Mouse (Mus musculus) limb, embryonic 13.5 days (tissue): ENCODE measurements around the gene Dll4. TPM values are rescaled to one million over a fixed set of nuclear protein-coding genes. Genes with fewer than 3 reads are reported as not detected.

Experiments used
- ATAC-seq: fragments of 200-750 bp; cut with Nextera tagmentation; 2 replicates; pipeline ENCODE4 v1.8.0; 2017; ENCODE audit warnings: low read depth, moderate number of reproducible peaks, moderate TSS enrichment; ENCODE audit not compliant: low FRiP score
- H3K27ac ChIP-seq: fragments of 300-500 bp; sonication (generic); 2 replicates; pipeline ENCODE4 v1.5.1; 2015; ENCODE audit warnings: inconsistent platforms, mild to moderate bottlenecking, moderate library complexity
- H3K27me3 ChIP-seq: fragments of 300-500 bp; sonication (generic); 2 replicates; pipeline ENCODE4 v1.6.1; 2015; ENCODE audit warnings: mild to moderate bottlenecking, inconsistent platforms
- H3K36me3 ChIP-seq: fragments of 300-500 bp; sonication (generic); 2 replicates; pipeline ENCODE4 v1.6.1; 2015; ENCODE audit warnings: inconsistent platforms, mild to moderate bottlenecking, moderate library complexity
- H3K4me1 ChIP-seq: fragments of 300-500 bp; sonication (generic); 2 replicates; pipeline ENCODE4 v1.6.1; 2015; ENCODE audit warnings: inconsistent platforms
- H3K4me2 ChIP-seq: fragments of 300-500 bp; sonication (generic); replicated peaks from 2 replicates; pipeline ENCODE4 v1.6.1; 2015; ENCODE audit warnings: inconsistent platforms, mild to moderate bottlenecking, moderate library complexity
- H3K4me3 ChIP-seq: fragments of 300-500 bp; sonication (generic); 2 replicates; pipeline ENCODE4 v1.5.1; 2015; ENCODE audit warnings: moderate library complexity, mild to moderate bottlenecking, inconsistent platforms
- H3K9ac ChIP-seq: fragments of 300-500 bp; sonication (generic); 2 replicates; pipeline ENCODE4 v1.6.1; 2015; ENCODE audit warnings: mild to moderate bottlenecking, inconsistent platforms
- H3K9me3 ChIP-seq: fragments of 300-500 bp; sonication (generic); 2 replicates; pipeline ENCODE4 v1.6.1; 2016; ENCODE audit warnings: inconsistent platforms
- WGBS: fragments of 180-500 bp; shearing (Covaris S2); methylation state at CpG from one replicate; pipeline ENCODE4 v1.1.7; 2015; 5-methylcytosine and 5-hydroxymethylcytosine counted together
- polyA plus RNA-seq: library from polyadenylated mRNA; unstranded; fragments of >200 nt; fragmentation: Nextera tagmentation; extraction: Ambion mirVana; gene quantifications from 2 replicates; pipeline ENCODE4 v1.2.1, GENCODE M21; 2015

Dll4 gene
- polyA plus RNA-seq, 1 experiment from 2014 or later, result 5.4 TPM

DNA sequence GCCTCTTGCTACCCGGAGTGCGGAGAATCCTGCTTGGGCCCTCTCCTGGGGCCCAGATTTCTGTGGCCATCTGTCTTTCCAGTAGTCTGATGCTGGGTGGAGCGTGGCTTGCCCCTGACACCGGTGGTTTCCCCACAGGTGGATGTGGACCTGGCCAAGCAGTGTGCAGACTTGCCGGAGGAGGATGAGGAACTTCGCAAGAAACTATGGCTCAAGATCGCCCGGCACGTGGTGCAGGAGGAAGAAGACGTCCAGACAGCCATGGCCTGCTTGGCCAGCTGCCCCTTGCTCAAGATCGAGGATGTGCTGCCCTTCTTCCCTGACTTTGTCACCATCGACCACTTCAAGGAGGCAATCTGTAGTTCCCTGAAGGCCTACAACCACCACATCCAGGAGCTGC lies 28.8 kb upstream of the Dll4 start:
- 91% methylated on average over 12 of the region's 12 CpGs for WGBS
- Histone ChIP-seq H3K27me3 (no peaks in the 10 kb centered on the region), H3K36me3 (peaks cover 82% of the 10 kb centered on the region), H3K4me2 (no peak overlapping the region), H3K9ac (no peak overlapping the region), H3K4me3 (no peak overlapping the region), H3K9me3 (no peaks in the 10 kb centered on the region), H3K27ac (no peak overlapping the region), H3K4me1 (peaks cover 17% of the 10 kb centered on the region)
- ATAC-seq, result no peak

DNA sequence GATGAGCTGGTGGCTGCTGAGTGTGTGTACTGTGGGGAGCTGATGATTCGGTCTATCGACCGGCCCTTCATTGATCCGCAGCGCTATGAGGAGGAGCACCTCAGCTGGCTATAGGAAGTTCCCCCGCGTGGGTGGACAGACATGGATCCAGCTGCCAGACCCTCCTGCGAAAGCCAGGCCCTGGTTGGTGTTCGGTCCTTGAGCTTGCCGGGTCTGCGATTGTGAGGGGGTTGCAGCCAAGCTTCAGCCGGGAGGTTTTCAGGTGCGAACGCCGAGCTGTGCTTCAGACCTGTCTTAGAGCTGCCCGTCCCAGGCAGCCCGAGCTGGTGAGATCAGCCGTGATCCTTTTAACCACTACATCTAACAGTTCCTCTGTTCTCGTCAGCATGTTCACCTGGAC lies 28.1 kb upstream of the Dll4 start:
- no peak for ATAC-seq
- 88% methylated on average over 19 of the region's 19 CpGs for WGBS
- no peak overlapping the region for H3K27ac ChIP-seq
- H3K4me2 ChIP-seq, result no peak overlapping the region
- no peak overlapping the region for H3K9ac ChIP-seq
- no peaks in the 10 kb centered on the region for H3K27me3 ChIP-seq
- H3K4me3 ChIP-seq, result no peak overlapping the region
- peaks cover 17% of the 10 kb centered on the region for H3K4me1 ChIP-seq
- no peaks in the 10 kb centered on the region for H3K9me3 ChIP-seq
- peaks cover 74% of the 10 kb centered on the region for H3K36me3 ChIP-seq

DNA sequence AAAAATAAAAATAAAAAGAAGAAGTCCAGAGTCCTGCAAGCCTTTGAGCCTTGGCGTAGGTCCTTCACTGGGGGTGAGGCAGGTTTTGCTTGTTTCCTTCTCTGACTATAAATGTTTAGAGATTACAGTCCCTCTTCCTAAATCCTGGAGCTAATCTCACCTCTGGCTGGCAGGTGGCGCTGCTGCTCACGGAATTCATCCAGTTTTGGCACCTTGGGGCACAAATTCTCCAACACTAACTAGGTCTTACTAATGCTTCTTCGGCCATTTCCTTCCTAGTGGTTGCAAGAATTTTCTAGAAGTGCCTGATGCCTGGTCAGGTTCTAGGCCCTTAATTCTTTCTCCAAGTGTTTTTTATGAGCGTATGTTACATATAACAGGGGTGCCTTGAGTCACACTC lies 27.3 kb upstream of the Dll4 start:
- Histone ChIP-seq H3K27me3 (no peaks in the 10 kb centered on the region), H3K9me3 (no peaks in the 10 kb centered on the region), H3K27ac (no peak overlapping the region), H3K36me3 (peaks cover 66% of the 10 kb centered on the region), H3K4me1 (peaks cover 19% of the 10 kb centered on the region), H3K4me2 (no peak overlapping the region), H3K9ac (no peak overlapping the region), H3K4me3 (no peak overlapping the region)
- ATAC-seq, result no peak
- 46% methylated on average over 5 of the region's 5 CpGs for WGBS

DNA sequence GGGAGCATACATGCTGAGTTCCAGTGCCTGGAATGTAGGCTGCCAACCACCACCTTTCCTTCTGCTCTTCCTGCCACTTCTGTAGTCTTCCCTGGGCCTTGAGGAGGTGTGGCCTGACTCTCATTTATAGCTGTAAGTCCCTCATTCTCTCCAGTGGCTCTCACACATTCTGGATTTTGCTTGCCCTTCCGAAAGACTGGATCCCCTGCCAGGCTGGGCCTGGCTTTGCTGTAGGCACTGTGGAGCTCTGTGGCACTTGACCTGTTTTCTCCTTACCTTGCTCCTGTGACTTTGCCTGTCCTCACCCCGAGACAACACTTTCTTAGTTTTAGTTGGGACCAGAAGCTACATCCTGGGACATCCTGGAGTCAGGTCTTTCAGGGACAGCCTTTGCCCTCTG lies 26.7 kb upstream of the Dll4 start:
- no peak overlapping the region for H3K27ac ChIP-seq
- no peak for ATAC-seq
- no peak overlapping the region for H3K9ac ChIP-seq
- WGBS, result 82% methylated on average over 2 of the region's 2 CpGs
- peaks cover 20% of the 10 kb centered on the region for H3K4me1 ChIP-seq
- no peaks in the 10 kb centered on the region for H3K9me3 ChIP-seq
- H3K27me3 ChIP-seq, result no peaks in the 10 kb centered on the region
- no peak overlapping the region for H3K4me2 ChIP-seq
- H3K4me3 ChIP-seq, result no peak overlapping the region
- H3K36me3 ChIP-seq, result peaks cover 61% of the 10 kb centered on the region

DNA sequence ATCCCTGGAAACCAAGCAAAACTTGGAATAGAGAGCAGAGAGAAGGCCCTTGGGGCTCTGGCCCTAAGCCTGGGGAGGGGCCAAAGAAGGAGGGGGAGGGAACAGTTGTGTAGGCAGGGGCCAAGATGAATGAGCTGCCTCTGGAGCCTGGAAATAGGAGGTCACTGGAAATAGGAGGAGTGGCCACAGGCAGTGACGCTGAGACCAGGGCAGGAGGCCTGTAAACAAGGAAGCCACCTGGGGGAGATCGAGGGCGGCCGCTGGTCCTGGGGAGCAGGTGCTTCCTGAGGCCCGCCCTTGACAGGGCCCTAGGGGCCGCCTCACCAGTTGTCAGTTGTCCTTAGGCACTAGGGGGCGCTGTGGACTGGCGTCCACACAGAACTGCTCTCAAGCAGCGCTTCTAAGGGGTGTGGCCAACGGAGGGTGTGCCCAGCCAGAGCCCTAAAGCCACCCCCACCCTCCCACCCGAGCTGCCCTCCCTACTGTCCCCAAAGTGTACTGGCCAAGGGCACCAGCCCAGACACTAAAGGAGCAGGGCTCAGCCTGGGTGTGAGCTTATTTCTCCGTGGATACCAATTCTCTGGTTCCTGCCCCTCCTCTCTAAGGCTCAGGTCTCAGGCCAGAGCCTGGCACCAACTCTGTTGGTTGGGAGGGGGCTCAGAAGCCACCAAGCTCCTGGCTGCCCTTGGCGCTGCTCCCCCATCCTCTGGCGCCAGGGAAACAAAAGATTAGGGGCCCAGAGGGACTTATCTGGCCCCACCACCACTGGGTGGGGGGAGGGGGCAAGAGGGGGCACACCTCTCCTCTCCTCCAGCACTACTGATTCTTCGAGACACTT lies 25.4 kb upstream of the Dll4 start:
- Histone ChIP-seq H3K27ac (no peak overlapping the region), H3K4me2 (peak overlapping the region; percentile 46), H3K27me3 (no peaks in the 10 kb centered on the region), H3K9me3 (no peaks in the 10 kb centered on the region), H3K4me1 (peaks cover 28% of the 10 kb centered on the region), H3K4me3 (no peak overlapping the region), H3K9ac (peak overlapping the region; percentile 35; the same call in 1 of the 2 replicates), H3K36me3 (peaks cover 48% of the 10 kb centered on the region)
- ATAC-seq, result peak; percentile 85
- 3% methylated on average over 15 of the region's 15 CpGs for WGBS

DNA sequence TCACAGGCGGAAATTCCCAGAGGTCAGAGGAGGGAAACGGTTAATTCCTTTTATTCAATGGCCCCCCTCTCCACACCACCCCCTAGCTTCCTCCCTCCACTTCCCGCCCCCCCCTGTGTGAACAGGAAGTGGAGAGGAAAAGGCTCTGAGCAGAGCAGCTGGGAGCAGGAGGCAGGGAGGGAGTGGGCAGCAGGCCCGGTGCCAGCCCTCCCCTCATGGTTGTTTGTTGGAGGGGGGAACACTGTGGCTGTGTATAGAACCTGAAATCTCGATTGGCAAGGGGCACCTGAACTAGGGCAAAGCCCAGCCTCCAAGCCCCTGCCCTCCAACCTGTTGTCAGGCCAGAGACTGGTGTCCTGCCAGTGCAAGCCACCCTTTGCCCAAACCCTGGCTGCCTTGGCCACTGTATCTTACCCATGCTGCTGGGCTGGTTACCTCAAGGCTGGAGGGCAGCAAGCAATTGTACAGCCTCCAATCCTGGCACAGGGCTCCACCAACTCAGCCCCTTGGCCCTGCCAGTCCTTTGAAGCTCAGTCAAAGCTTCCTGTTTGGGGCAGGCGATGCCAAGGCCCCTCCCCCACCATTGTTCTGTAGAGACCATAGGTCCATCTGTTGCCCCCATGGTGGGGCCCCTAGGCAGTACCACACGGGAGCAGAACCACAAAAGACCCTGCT lies 24.6 kb upstream of the Dll4 start:
- Histone ChIP-seq H3K9me3 (no peaks in the 10 kb centered on the region), H3K9ac (0 out of 2 replicates have a peak overlapping the region, but pooled peaks have one; percentile 35), H3K27me3 (no peaks in the 10 kb centered on the region), H3K4me3 (no peak overlapping the region), H3K4me2 (no peak overlapping the region), H3K27ac (no peak overlapping the region), H3K36me3 (peaks cover 44% of the 10 kb centered on the region), H3K4me1 (peaks cover 28% of the 10 kb centered on the region)
- no peak for ATAC-seq
- 46% methylated on average over 7 of the region's 7 CpGs for WGBS

GRCm38 (mm10) chr2:119302876-119303275 lies 22.7 kb upstream of the Dll4 start:
- H3K36me3 ChIP-seq, result peaks cover 27% of the 10 kb centered on the region
- H3K4me3 ChIP-seq, result no peak overlapping the region
- no peaks in the 10 kb centered on the region for H3K9me3 ChIP-seq
- H3K27ac ChIP-seq, result no peak overlapping the region
- H3K9ac ChIP-seq, result no peak overlapping the region
- H3K4me2 ChIP-seq, result no peak overlapping the region
- no peaks in the 10 kb centered on the region for H3K27me3 ChIP-seq
- ATAC-seq, result no peak
- peaks cover 28% of the 10 kb centered on the region for H3K4me1 ChIP-seq
- 53% methylated on average over 6 of the region's 6 CpGs for WGBS

- Histone ChIP-seq H3K36me3 (peaks cover 12% of the 10 kb centered on the region), H3K27me3 (no peaks in the 10 kb centered on the region), H3K9me3 (no peaks in the 10 kb centered on the region), H3K4me3 (no peak overlapping the region), H3K9ac (no peak overlapping the region), H3K27ac (no peak overlapping the region), H3K4me1 (peaks cover 28% of the 10 kb centered on the region), H3K4me2 (no peak overlapping the region)
- ATAC-seq, result no peak
- WGBS, result 61% methylated on average over 3 of the region's 3 CpGs
These were observed 21.2 kb upstream of the Dll4 start for GRCm38 (mm10) chr2:119304391-119304790.

DNA sequence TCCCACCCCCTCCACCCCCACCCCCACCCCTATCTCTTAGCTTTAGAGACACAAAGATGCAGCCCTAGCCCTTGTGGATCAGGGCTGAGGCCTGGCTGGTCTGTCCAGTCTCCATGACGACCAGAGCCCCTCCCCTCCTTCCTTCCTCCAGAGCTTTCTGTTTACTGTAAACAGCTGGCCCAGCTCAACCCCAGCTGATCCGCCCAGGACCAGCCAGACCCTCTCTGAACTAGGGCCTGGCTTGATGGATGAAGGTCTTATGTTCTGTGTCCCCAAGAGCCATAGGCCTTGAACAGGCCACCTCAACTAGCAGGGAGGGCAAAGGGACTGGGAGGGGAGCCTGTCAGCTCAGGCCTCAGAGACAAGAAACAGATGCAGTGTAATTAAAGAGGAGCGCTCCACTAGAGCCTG lies 20.8 kb upstream of the Dll4 start:
- Histone ChIP-seq H3K27ac (no peak overlapping the region), H3K36me3 (peaks cover 8% of the 10 kb centered on the region; the same call in 1 of the 2 replicates), H3K9ac (no peak overlapping the region), H3K4me2 (no peak overlapping the region), H3K4me1 (peaks cover 27% of the 10 kb centered on the region), H3K4me3 (no peak overlapping the region), H3K27me3 (no peaks in the 10 kb centered on the region), H3K9me3 (no peaks in the 10 kb centered on the region)
- ATAC-seq, result no peak
- 14% methylated on average over 3 of the region's 3 CpGs for WGBS

- Histone ChIP-seq H3K4me1 (peaks cover 11% of the 10 kb centered on the region), H3K4me2 (no peak overlapping the region), H3K9me3 (no peaks in the 10 kb centered on the region), H3K36me3 (no peaks in the 10 kb centered on the region), H3K27ac (no peak overlapping the region), H3K9ac (no peak overlapping the region), H3K27me3 (no peaks in the 10 kb centered on the region), H3K4me3 (no peak overlapping the region)
- no peak for ATAC-seq
- WGBS, result 30% methylated on average over 12 of the region's 12 CpGs
These were observed 14.0 kb upstream of the Dll4 start for GRCm38 (mm10) chr2:119311544-119311943.

DNA sequence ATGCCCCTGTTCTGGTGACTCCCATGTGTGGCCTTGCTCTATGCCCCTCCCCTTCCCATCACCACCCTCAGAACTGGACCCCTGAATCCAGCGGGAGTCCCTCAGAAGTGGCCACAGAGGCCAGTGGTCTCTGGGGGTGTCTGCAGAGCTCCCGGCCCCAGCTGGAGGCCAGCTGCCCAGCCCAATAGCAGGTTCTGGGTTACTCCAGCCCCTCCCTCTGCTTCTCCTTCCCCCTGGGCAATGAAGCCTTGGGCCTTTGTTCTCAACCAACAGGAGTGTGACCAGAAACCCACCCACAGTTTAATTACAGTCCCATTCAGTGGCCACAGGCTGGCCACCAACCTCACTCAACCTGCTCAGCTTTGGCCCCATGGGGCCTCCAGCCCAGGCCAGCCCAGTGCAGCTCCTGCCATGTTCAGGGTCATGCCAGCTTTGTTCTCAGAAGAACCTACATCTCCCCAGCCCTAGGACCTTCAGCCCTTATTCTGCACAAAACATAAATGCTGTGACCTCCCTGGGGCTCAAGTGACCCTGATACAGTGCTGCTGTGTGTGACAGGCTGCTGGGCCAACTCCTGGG lies 13.1 kb upstream of the Dll4 start:
- Histone ChIP-seq H3K4me1 (peaks cover 11% of the 10 kb centered on the region), H3K36me3 (no peaks in the 10 kb centered on the region), H3K9me3 (no peaks in the 10 kb centered on the region), H3K27me3 (no peaks in the 10 kb centered on the region), H3K9ac (no peak overlapping the region; the same call in 1 of the 2 replicates), H3K4me3 (no peak overlapping the region), H3K27ac (no peak overlapping the region), H3K4me2 (no peak overlapping the region)
- no peak for ATAC-seq
- 39% methylated on average over 2 of the region's 2 CpGs for WGBS

DNA sequence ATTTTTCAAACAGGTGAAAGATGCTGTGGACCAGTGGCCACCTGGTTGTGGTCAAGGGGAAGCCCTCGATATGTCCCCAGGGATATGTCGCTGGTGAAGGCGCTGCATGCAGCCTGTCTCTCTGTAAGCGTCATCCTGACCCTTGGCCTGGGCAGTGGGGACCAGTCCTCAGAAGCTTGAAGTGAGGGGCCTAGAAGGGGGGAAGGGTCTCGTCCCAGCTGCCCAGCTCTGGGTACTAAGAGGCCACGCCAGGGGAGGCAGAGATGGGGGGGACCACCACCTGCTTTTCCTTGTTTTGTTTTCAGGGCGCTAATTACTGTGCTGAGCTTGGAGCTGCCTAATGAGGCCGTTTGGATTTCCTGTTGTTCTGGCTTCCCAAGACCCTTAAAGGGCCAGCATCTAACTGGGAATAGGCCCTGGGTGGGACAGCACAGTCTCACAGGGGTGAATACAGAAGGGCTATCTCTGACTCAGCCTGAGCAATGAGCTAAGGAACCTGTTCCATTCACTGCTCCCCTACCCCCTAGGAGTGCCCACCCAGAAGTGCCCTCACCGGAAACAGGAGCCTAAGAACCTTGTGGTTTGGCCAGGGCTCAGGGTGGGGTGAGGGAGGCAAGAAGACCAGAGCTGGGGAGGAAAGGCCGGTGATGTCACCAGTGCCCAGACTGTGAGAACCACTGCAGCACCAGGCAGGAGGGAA lies 11.7 kb upstream of the Dll4 start:
- Histone ChIP-seq H3K9me3 (no peaks in the 10 kb centered on the region), H3K9ac (no peak overlapping the region), H3K27ac (no peak overlapping the region), H3K4me2 (no peak overlapping the region), H3K36me3 (no peaks in the 10 kb centered on the region), H3K27me3 (no peaks in the 10 kb centered on the region), H3K4me3 (no peak overlapping the region), H3K4me1 (peaks cover 11% of the 10 kb centered on the region)
- 16% methylated on average over 10 of the region's 10 CpGs for WGBS
- no peak; the same call in 1 of the 2 replicates for ATAC-seq
